Comparison of ENCODE assay signal across 8 mouse cellular contexts in the genomic region with DNA sequence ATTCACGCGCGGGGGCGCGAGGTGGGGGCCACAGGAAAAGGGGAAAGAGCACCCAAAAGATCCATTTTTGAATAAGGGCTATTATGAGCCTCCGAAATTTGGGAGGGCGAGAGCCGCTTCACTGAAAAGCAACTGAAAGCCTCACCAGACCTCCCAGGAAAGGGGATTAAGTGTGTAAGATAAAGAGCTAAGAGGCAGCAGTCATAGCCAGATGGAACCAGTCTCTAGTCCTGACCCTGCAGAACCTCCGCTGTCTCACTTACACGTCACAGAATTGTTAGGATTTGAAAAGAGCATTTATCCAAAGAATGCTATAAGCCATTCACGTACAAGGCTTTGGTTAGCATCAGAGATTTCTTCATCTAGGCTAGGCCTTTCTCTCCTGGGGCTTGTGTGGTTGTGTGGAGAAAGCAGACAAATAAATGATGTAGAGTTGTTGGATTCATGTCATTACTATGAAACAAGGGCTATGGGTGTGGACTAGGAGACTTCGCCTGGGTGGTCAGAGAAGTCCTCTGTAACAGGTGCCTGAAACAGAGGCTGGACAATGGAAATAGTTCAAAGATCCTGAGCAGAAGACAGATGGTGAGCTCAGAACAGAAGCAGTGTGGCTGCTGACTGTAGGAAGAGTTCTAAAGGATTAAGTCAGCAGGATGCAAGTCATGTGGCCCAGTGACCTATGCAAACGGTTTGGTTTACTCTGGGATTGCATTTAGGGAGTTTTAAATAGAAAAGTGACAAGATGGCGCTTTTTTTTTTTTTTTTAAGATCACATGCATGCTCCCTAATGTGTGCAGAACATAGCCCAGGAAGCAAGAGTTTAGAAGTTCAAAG. TPM values are rescaled to one million over a fixed set of nuclear protein-coding genes. Genes with fewer than 3 reads are reported as not detected.
DNase-seq lines count a peak whose midpoint lies in the region; ATAC-seq lines count a peak whose summit lies in the region.

No protein-coding gene starts in this region.

- DNase-seq in kidney, postnatal 4 days: no peak
- DNase-seq in ZHBTc4 (ENCODE audit: low read depth, low spot score): peak; percentile 70
- no peak for DNase-seq in thymus, postnatal 36 days
- DNase-seq in adrenal gland, postnatal 25 days: no peak
- no peak for DNase-seq in gastrocnemius, postnatal 36 days

- intact Hi-C loops in gastrocnemius, postnatal 36 days (cut with DNase I): no loop called here

- H3K4me2 ChIP-seq in kidney, embryonic 15.5 days: peak overlapping the region; percentile 91
- peak overlapping the region; percentile 83 for H3K4me2 ChIP-seq in forebrain, embryonic 16.5 days (ENCODE audit: low read length)

- peak overlapping the region; percentile 88 for H3K4me3 ChIP-seq in kidney, embryonic 15.5 days (replicated peaks)
- H3K4me3 ChIP-seq in forebrain, embryonic 16.5 days (replicated peaks; ENCODE audit: low read length): peak overlapping the region; percentile 98
- peak overlapping the region; percentile 100 for H3K4me3 ChIP-seq in megakaryocyte, embryonic 14.5 days (replicated peaks)

- H3K36me3 ChIP-seq in kidney, embryonic 15.5 days: no peaks in the 10 kb centered on the region; the same call in 1 of the 2 replicates
- no peaks in the 10 kb centered on the region for H3K36me3 ChIP-seq in forebrain, embryonic 16.5 days (ENCODE audit: control insufficient read depth, insufficient read depth)
- H3K36me3 ChIP-seq in megakaryocyte, embryonic 14.5 days (replicated peaks; ENCODE audit: low read length): peaks cover 8% of the 10 kb centered on the region

- H3K9me3 ChIP-seq in kidney, embryonic 15.5 days (replicated peaks): no peaks in the 10 kb centered on the region
- H3K9me3 ChIP-seq in forebrain, embryonic 16.5 days (ENCODE audit: control insufficient read depth, low read length): no peaks in the 10 kb centered on the region
- no peaks in the 10 kb centered on the region for H3K9me3 ChIP-seq in megakaryocyte, embryonic 14.5 days

- ATAC-seq in kidney, embryonic 15.5 days (replicated peaks; ENCODE audit: low FRiP score): no peak
- peak; percentile 24 for ATAC-seq in forebrain, embryonic 16.5 days

- no peaks in the 10 kb centered on the region for H3K27me3 ChIP-seq in kidney, embryonic 15.5 days
- no peaks in the 10 kb centered on the region for H3K27me3 ChIP-seq in forebrain, embryonic 16.5 days (replicated peaks; ENCODE audit: control insufficient read depth, insufficient read depth, low read length)
- no peaks in the 10 kb centered on the region for H3K27me3 ChIP-seq in megakaryocyte, embryonic 14.5 days (replicated peaks)

- peak overlapping the region; percentile 98 for H3K27ac ChIP-seq in kidney, embryonic 15.5 days
- H3K27ac ChIP-seq in forebrain, embryonic 16.5 days (ENCODE audit: low read length): peak overlapping the region; percentile 98

- H3K9ac ChIP-seq in kidney, embryonic 15.5 days: peak overlapping the region; percentile 96
- peak overlapping the region; percentile 96 for H3K9ac ChIP-seq in forebrain, embryonic 16.5 days (replicated peaks; ENCODE audit: low read depth, low read length)

- H3K4me1 ChIP-seq in kidney, embryonic 15.5 days: peaks cover 29% of the 10 kb centered on the region
- H3K4me1 ChIP-seq in forebrain, embryonic 16.5 days (replicated peaks; ENCODE audit: control insufficient read depth, insufficient read depth, low read length): peaks cover 37% of the 10 kb centered on the region
- H3K4me1 ChIP-seq in megakaryocyte, embryonic 14.5 days: peaks cover 64% of the 10 kb centered on the region

- 20% methylated on average over 14 of the region's 14 CpGs for WGBS in kidney, embryonic 15.5 days
- WGBS in forebrain, embryonic 16.5 days: 9% methylated on average over 14 of the region's 14 CpGs

RNA-seq across cellular contexts. Expression of a gene that starts 0.7 kb away (rescaled TPM):
- 22.7 and 23.2 TPM in 2 replicates for polyA plus RNA-seq in kidney, embryonic 15.5 days (2015; fragmentation: Nextera tagmentation; extraction: Ambion mirVana)
- polyA plus RNA-seq in forebrain, embryonic 16.5 days (2015; fragmentation: Nextera tagmentation; extraction: Ambion mirVana): 47.8 and 50.2 TPM in 2 replicates
- polyA plus RNA-seq in megakaryocyte, embryonic 14.5 days (2012; ENCODE audit: insufficient read depth, low replicate concordance): 2.2 and 4.0 TPM in 2 replicates
- total RNA-seq in adrenal gland, postnatal 25 days (2021): 37.8 and 41.2 TPM in 2 replicates
- 10 to 100 TPM; 13.6 to 13.8 TPM for total RNA-seq in gastrocnemius, postnatal 36 days (2021)

RNA-seq across cellular contexts. Expression of a gene that starts 26.2 kb away (rescaled TPM):
- polyA plus RNA-seq in kidney, embryonic 15.5 days (2015; fragmentation: Nextera tagmentation; extraction: Ambion mirVana): 23.2 and 27.1 TPM in 2 replicates
- 4.6 and 4.9 TPM in 2 replicates for polyA plus RNA-seq in forebrain, embryonic 16.5 days (2015; fragmentation: Nextera tagmentation; extraction: Ambion mirVana)
- polyA plus RNA-seq in megakaryocyte, embryonic 14.5 days (2012; ENCODE audit: insufficient read depth, low replicate concordance): 22.2 and 31.6 TPM in 2 replicates
- total RNA-seq in adrenal gland, postnatal 25 days (2021): 19.3 and 22.9 TPM in 2 replicates
- 10 to 100 TPM; 14.4 to 18.6 TPM for total RNA-seq in gastrocnemius, postnatal 36 days (2021)

RNA-seq across cellular contexts. Expression of a gene that starts 45.4 kb away (rescaled TPM):
- polyA plus RNA-seq in kidney, embryonic 15.5 days (2015; fragmentation: Nextera tagmentation; extraction: Ambion mirVana): 102 and 107 TPM in 2 replicates
- 4.3 and 6.0 TPM in 2 replicates for polyA plus RNA-seq in forebrain, embryonic 16.5 days (2015; fragmentation: Nextera tagmentation; extraction: Ambion mirVana)
- polyA plus RNA-seq in megakaryocyte, embryonic 14.5 days (2012; ENCODE audit: insufficient read depth, low replicate concordance): 2.3 TPM in 1 of 2 replicates, not detected in the other
- total RNA-seq in adrenal gland, postnatal 25 days (2021): 6.2 and 8.3 TPM in 2 replicates
- total RNA-seq in gastrocnemius, postnatal 36 days (2021): 1 to 10 TPM; 1.2 to 2.7 TPM

Comparison
In these comparisons a context has a peak if more than half of its experiments do, and no peak if none do; other contexts are left out.
1. RNA of a gene that starts 45.4 kb away (polyA plus RNA-seq): 102 to 107 TPM in kidney, embryonic 15.5 days; 4.3 to 6.0 TPM in forebrain, embryonic 16.5 days and 2.3 TPM in megakaryocyte, embryonic 14.5 days; every median in the first group is over 10 times any median in the second.
2. Peak in every context shown above with its lines, with median percentiles within 50 percentile points of each other: H3K4me3 ChIP-seq.